Mouse (Mus musculus): ENCODE data around the gene Pitpnm1. TPM values are rescaled to one million over a fixed set of nuclear protein-coding genes. Genes with fewer than 3 reads are reported as not detected.
A peak's percentile ranks its signal among the peaks of the same experiment; 100 is the strongest.

Pitpnm1 gene
- polyA plus RNA-seq, 1 experiment from 2014 or later: 43.3 TPM

DNA sequence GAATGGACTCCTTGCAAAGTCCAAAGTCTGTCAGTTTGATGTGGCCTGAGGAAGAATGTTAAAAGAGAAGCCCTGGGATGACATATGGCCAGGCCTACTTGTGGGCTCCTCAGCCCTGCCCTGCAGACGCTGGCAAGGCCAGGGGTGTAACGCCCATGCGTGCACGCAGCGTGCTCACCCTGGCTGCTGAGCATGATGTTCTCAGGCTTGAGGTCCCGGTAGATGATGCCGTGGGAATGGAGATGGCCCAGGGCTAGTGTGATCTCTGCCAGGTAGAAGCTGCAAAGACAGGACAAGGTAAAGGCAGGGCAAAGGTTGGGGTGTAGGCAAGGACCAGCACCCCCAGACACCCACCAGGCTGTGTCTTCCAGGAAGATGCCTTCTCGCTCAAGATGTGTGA, 59.3 kb downstream of the Pitpnm1 start:
- Histone ChIP-seq H3K36me3 (peaks cover 64% of the 10 kb centered on the region), H3K4me1 (replicated peaks) (peaks cover 26% of the 10 kb centered on the region), H3K4me2 (no peak overlapping the region), H3K9ac (no peak overlapping the region), H3K27me3 (no peaks in the 10 kb centered on the region), H3K4me3 (no peak overlapping the region), H3K27ac (no peak overlapping the region), H3K9me3 (no peaks in the 10 kb centered on the region)
- WGBS: 96% methylated on average over 8 of the region's 8 CpGs
- ATAC-seq (ENCODE audit: low FRiP score): no peak

DNA sequence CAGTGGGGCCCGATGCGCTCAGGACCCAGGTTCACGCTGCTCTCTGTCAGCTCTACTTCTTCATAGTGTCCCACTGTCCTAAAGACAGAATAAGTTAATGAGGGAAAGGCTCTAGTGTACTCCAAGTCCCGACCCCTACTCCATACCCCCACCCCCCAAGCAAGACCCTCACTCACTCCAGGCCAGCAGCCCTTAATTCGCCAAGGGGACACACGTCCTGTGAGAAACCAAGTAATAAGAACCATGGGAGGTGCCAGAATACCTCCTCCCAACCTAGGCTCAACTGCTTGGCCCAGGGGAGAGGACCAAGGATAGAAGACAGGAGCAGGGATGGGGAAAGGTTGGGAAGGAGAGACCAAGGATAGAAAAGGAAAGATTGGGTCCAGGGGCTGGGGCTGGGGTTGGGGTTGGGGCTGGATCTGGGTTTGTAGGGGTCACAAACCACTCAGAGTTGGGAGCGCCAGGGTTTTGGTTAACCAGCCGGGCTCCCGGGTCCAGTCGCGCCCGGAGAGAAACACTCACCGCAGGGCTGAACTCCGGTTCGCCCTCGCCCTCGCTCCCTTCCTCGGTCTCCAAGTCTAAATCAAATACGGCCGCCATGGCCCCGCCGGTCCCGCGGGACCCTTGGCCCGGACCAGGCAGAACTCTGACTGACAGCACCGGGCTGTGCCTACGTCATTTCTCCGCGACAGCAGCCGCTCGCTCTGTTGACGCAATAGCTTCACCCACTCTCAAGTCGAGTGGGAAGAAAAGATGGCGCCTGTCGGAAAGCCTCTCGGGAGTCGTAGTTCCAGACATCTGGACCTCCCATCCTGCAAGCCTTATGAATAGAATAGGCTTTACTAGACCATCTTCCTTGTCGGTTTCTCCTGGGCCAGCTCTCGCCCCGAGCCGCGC, 63.1 kb downstream of the Pitpnm1 start, which contains the start of gene Rps6kb2:
TSS of gene Rps6kb2 (minus strand) at position 709 of the 897 bp plus-strand sequence.
- peaks cover 37% of the 10 kb centered on the region for H3K36me3 ChIP-seq
- ATAC-seq (ENCODE audit: low FRiP score): peak; percentile 90
- no peaks in the 10 kb centered on the region for H3K9me3 ChIP-seq
- H3K9ac ChIP-seq: peak within 1 kb of the TSS; percentile 79
- peak within 1 kb of the TSS; percentile 66 for H3K4me3 ChIP-seq
- no peaks in the 10 kb centered on the region for H3K27me3 ChIP-seq
- WGBS: 7% methylated on average over 42 of the region's 42 CpGs
- H3K4me1 ChIP-seq (replicated peaks): peaks cover 27% of the 10 kb centered on the region
- H3K27ac ChIP-seq: peak within 1 kb of the TSS; percentile 91
- H3K4me2 ChIP-seq: peak within 1 kb of the TSS; percentile 97

DNA sequence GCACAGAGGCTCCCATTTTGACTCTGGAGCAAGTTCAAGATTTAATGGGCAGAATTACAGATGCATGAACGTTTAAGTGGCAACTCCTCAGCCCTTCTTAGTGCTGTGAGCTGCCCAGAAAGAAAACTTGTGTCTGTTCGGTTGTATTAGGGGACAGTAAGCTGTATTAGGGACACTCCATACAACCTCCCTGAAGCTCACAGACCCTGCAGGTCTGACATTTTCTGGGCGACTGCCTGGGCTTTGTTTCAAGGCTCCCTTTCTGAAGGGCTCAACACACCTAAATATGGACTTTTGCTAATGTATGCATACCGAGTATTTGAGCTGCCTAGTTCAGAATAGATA, 63.7 kb downstream of the Pitpnm1 start:
- Histone ChIP-seq H3K36me3 (peaks cover 30% of the 10 kb centered on the region), H3K9ac (peak overlapping the region; percentile 79), H3K27ac (peak overlapping the region; percentile 91), H3K4me1 (replicated peaks) (peaks cover 29% of the 10 kb centered on the region), H3K9me3 (no peaks in the 10 kb centered on the region), H3K4me2 (peak overlapping the region; percentile 97), H3K27me3 (no peaks in the 10 kb centered on the region), H3K4me3 (peak overlapping the region; percentile 66)
- peak; percentile 37 for ATAC-seq (ENCODE audit: low FRiP score)
- WGBS: 40% methylated on average over 4 of the region's 4 CpGs

Other genes starting within 250 kb of the Pitpnm1 start
- 52.9 TPM in 2 replicates for gene Chka, start 248.2 kb upstream of the Pitpnm1 start, polyA plus RNA-seq (2015; fragmentation: Nextera tagmentation; extraction: Ambion mirVana)
- gene Tcirg1, start 192.9 kb upstream of the Pitpnm1 start, polyA plus RNA-seq (2015; fragmentation: Nextera tagmentation; extraction: Ambion mirVana): 15.0 and 15.8 TPM in 2 replicates
- gene Ndufs8, start 187.2 kb upstream of the Pitpnm1 start, polyA plus RNA-seq (2015; fragmentation: Nextera tagmentation; extraction: Ambion mirVana): 261 and 264 TPM in 2 replicates
- gene Aldh3b1, start 170.2 kb upstream of the Pitpnm1 start, polyA plus RNA-seq (2015; fragmentation: Nextera tagmentation; extraction: Ambion mirVana): 1.9 and 2.1 TPM in 2 replicates
- gene Unc93b1, start 164.8 kb upstream of the Pitpnm1 start, polyA plus RNA-seq (2015; fragmentation: Nextera tagmentation; extraction: Ambion mirVana): 10.1 and 13.2 TPM in 2 replicates
- not detected in 2 replicates for gene Aldh3b3, start 141.4 kb upstream of the Pitpnm1 start, polyA plus RNA-seq (2015; fragmentation: Nextera tagmentation; extraction: Ambion mirVana)
- gene Aldh3b2, start 127.7 kb upstream of the Pitpnm1 start, polyA plus RNA-seq (2015; fragmentation: Nextera tagmentation; extraction: Ambion mirVana): 0.22 and 0.32 TPM in 2 replicates
- gene Acy3, start 113.4 kb upstream of the Pitpnm1 start, polyA plus RNA-seq (2015; fragmentation: Nextera tagmentation; extraction: Ambion mirVana): 2.3 TPM in 2 replicates
- 0.32 and 1.2 TPM in 2 replicates for gene Tbx10, start 107.2 kb upstream of the Pitpnm1 start, polyA plus RNA-seq (2015; fragmentation: Nextera tagmentation; extraction: Ambion mirVana)
- gene Nudt8, start 99.4 kb upstream of the Pitpnm1 start, polyA plus RNA-seq (2015; fragmentation: Nextera tagmentation; extraction: Ambion mirVana): 22.3 and 27.5 TPM in 2 replicates
- gene Gm49405, start 99.4 kb upstream of the Pitpnm1 start, polyA plus RNA-seq (2015; fragmentation: Nextera tagmentation; extraction: Ambion mirVana): 5.2 and 5.3 TPM in 2 replicates
- 6.5 and 7.8 TPM in 2 replicates for gene Doc2g, start 96.7 kb upstream of the Pitpnm1 start, polyA plus RNA-seq (2015; fragmentation: Nextera tagmentation; extraction: Ambion mirVana)
- 220 and 241 TPM in 2 replicates for gene Ndufv1, start 87.2 kb upstream of the Pitpnm1 start, polyA plus RNA-seq (2015; fragmentation: Nextera tagmentation; extraction: Ambion mirVana)
- gene Gstp1, start 62.0 kb upstream of the Pitpnm1 start, polyA plus RNA-seq (2015; fragmentation: Nextera tagmentation; extraction: Ambion mirVana): 418 and 433 TPM in 2 replicates
- 1.4 and 4.4 TPM in 2 replicates for gene Gstp2, start 54.0 kb upstream of the Pitpnm1 start, polyA plus RNA-seq (2015; fragmentation: Nextera tagmentation; extraction: Ambion mirVana)
- not detected in 2 replicates for gene Gstp3, start 40.4 kb upstream of the Pitpnm1 start, polyA plus RNA-seq (2015; fragmentation: Nextera tagmentation; extraction: Ambion mirVana)
- gene Cabp2, start 18.4 kb upstream of the Pitpnm1 start, polyA plus RNA-seq (2015; fragmentation: Nextera tagmentation; extraction: Ambion mirVana): not detected in 2 replicates
- 79.8 and 81.0 TPM in 2 replicates for gene Cdk2ap2, start 2.8 kb upstream of the Pitpnm1 start, polyA plus RNA-seq (2015; fragmentation: Nextera tagmentation; extraction: Ambion mirVana)
- 90.3 and 91.7 TPM in 2 replicates for gene Aip, start 25.9 kb downstream of the Pitpnm1 start, polyA plus RNA-seq (2015; fragmentation: Nextera tagmentation; extraction: Ambion mirVana)
- gene Gpr152, start 39.8 kb downstream of the Pitpnm1 start, polyA plus RNA-seq (2015; fragmentation: Nextera tagmentation; extraction: Ambion mirVana): not detected in 2 replicates
- 0.29 and 0.30 TPM in 2 replicates for gene Cabp4, start 44.0 kb downstream of the Pitpnm1 start, polyA plus RNA-seq (2015; fragmentation: Nextera tagmentation; extraction: Ambion mirVana)
- 128 and 130 TPM in 2 replicates for gene Coro1b, start 48.6 kb downstream of the Pitpnm1 start, polyA plus RNA-seq (2015; fragmentation: Nextera tagmentation; extraction: Ambion mirVana)
- 0.47 and 0.66 TPM in 2 replicates for gene Ptprcap, start 53.6 kb downstream of the Pitpnm1 start, polyA plus RNA-seq (2015; fragmentation: Nextera tagmentation; extraction: Ambion mirVana)
- gene Rps6kb2, start 63.4 kb downstream of the Pitpnm1 start, polyA plus RNA-seq (2015; fragmentation: Nextera tagmentation; extraction: Ambion mirVana): 61.6 and 64.3 TPM in 2 replicates
- gene Carns1, start 75.5 kb downstream of the Pitpnm1 start, polyA plus RNA-seq (2015; fragmentation: Nextera tagmentation; extraction: Ambion mirVana): 5.1 and 5.6 TPM in 2 replicates
- 0.88 and 1.1 TPM in 2 replicates for gene Tbc1d10c, start 91.3 kb downstream of the Pitpnm1 start, polyA plus RNA-seq (2015; fragmentation: Nextera tagmentation; extraction: Ambion mirVana)
- gene Ppp1ca, start 92.1 kb downstream of the Pitpnm1 start, polyA plus RNA-seq (2015; fragmentation: Nextera tagmentation; extraction: Ambion mirVana): 609 and 611 TPM in 2 replicates
- 20.4 and 24.6 TPM in 2 replicates for gene Rad9a, start 101.7 kb downstream of the Pitpnm1 start, polyA plus RNA-seq (2015; fragmentation: Nextera tagmentation; extraction: Ambion mirVana)
- 0.58 and 1.0 TPM in 2 replicates for gene Clcf1, start 114.2 kb downstream of the Pitpnm1 start, polyA plus RNA-seq (2015; fragmentation: Nextera tagmentation; extraction: Ambion mirVana)
- not detected in 2 replicates for gene AC109138.7, start 114.4 kb downstream of the Pitpnm1 start, polyA plus RNA-seq (2015; fragmentation: Nextera tagmentation; extraction: Ambion mirVana)
- 19.7 and 20.2 TPM in 2 replicates for gene Pold4, start 131.9 kb downstream of the Pitpnm1 start, polyA plus RNA-seq (2015; fragmentation: Nextera tagmentation; extraction: Ambion mirVana)
- gene Ssh3, start 169.2 kb downstream of the Pitpnm1 start, polyA plus RNA-seq (2015; fragmentation: Nextera tagmentation; extraction: Ambion mirVana): 10.4 and 10.6 TPM in 2 replicates
- 29.9 and 33.1 TPM in 2 replicates for gene Ankrd13d, start 183.1 kb downstream of the Pitpnm1 start, polyA plus RNA-seq (2015; fragmentation: Nextera tagmentation; extraction: Ambion mirVana)
- gene Grk2, start 206.2 kb downstream of the Pitpnm1 start, polyA plus RNA-seq (2015; fragmentation: Nextera tagmentation; extraction: Ambion mirVana): 19.6 and 20.0 TPM in 2 replicates